Mouse (Mus musculus): ENCODE data around the gene B3gnt4. TPM values are rescaled to one million over a fixed set of nuclear protein-coding genes. Genes with fewer than 3 reads are reported as not detected.

Gene B3gnt4
- total RNA-seq, 1 experiment from 2014 or later = 0.30 TPM

- DNase-seq = no peak
Measured at GRCm38 (mm10) chr5:123525916-123526495, 15.7 kb downstream of the B3gnt4 start.

- no peak for DNase-seq
Measured at GRCm38 (mm10) chr5:123528641-123529040, 18.4 kb downstream of the B3gnt4 start.

GRCm38 (mm10) chr5:123530056-123530455 lies 19.8 kb downstream of the B3gnt4 start:
- no peak for DNase-seq

- DNase-seq = no peak
Measured at GRCm38 (mm10) chr5:123533801-123534200, 23.5 kb downstream of the B3gnt4 start.

GRCm38 (mm10) chr5:123555693-123556092 lies 45.4 kb downstream of the B3gnt4 start:
- no peak for DNase-seq

GRCm38 (mm10) chr5:123556451-123556850 lies 46.2 kb downstream of the B3gnt4 start:
- DNase-seq = peak; percentile 75

GRCm38 (mm10) chr5:123559588-123559987 lies 49.3 kb downstream of the B3gnt4 start:
- no peak for DNase-seq

GRCm38 (mm10) chr5:123561128-123561527 lies 50.9 kb downstream of the B3gnt4 start:
- DNase-seq = no peak

Small RNAs within 50 kb of the gene (microRNA-seq; reads per million reads assigned to microRNA genes)
- gene Mir7647 = 0 to 1.0 reads per million in 2 experiments

Other genes with a start within 250 kb of the B3gnt4 start
- 13.7 and 15.4 TPM in 2 replicates for gene Bcl7a, start 166.6 kb upstream of the B3gnt4 start, total RNA-seq (2021)
- gene Mlxip, start 115.7 kb upstream of the B3gnt4 start, total RNA-seq (2021) = 25.3 and 30.5 TPM in 2 replicates
- not detected in 2 replicates for gene Lrrc43, start 21.2 kb upstream of the B3gnt4 start, total RNA-seq (2021)
- gene Il31, start 21.0 kb upstream of the B3gnt4 start, total RNA-seq (2021) = not detected in 2 replicates
- gene Diablo, start 13.7 kb downstream of the B3gnt4 start, total RNA-seq (2021) = 65.0 and 79.3 TPM in 2 replicates
- 6.4 and 11.3 TPM in 2 replicates for gene Gm49027, start 15.0 kb downstream of the B3gnt4 start, total RNA-seq (2021)
- gene Vps33a, start 62.6 kb downstream of the B3gnt4 start, total RNA-seq (2021) = 40.2 and 51.5 TPM in 2 replicates
- gene Clip1, start 174.2 kb downstream of the B3gnt4 start, total RNA-seq (2021) = 87.4 and 103 TPM in 2 replicates
- gene Zcchc8, start 210.6 kb downstream of the B3gnt4 start, total RNA-seq (2021) = 52.9 and 57.5 TPM in 2 replicates
- 96.8 and 108 TPM in 2 replicates for gene Rsrc2, start 239.0 kb downstream of the B3gnt4 start, total RNA-seq (2021)
- 7.1 and 7.2 TPM in 2 replicates for gene Kntc1, start 239.3 kb downstream of the B3gnt4 start, total RNA-seq (2021)